In the genomic region with DNA sequence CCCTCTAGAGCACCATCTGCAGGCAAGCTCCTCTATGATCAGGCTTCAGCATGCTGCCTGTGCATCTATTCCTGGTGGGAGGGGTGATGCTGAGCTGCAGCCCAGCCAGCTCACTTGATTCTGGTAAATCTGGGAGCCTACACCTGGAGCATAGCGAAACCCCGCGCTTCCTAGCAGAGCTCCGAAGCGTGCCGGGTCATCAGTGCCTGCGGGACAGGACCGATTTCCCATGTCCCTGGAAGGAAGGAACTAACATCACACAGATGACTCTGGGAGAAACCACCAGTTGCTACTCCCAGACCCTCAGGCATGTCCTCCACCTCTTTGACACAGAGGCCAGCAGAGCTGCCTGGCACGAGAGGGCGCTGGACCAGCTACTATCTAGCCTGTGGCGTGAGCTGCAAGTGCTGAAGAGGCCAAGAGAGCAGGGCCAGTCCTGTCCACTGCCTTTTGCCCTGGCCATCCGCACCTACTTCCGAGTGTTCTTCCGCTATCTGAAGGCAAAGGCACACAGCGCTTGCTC, we compare ENCODE assay signal across 8 mouse cellular contexts. TPM values are rescaled to one million over a fixed set of nuclear protein-coding genes. Genes with fewer than 3 reads are reported as not detected.
A peak's percentile ranks its signal among the peaks of the same experiment; 100 is the strongest.
DNase-seq lines count a peak whose midpoint lies in the region.
"Not testable (repeated sequence)": the region's sequence is repeated elsewhere in the genome, so short reads cannot be mapped to it uniquely, and the experiment has no call there.
"Had no signal": no experiment of that assay in that cellular context is flagged by ENCODE, and none has a peak within 500 bp of the region (broad histone marks: within the 10 kb centered on the region; RNA-seq: fewer than 3 reads in every experiment).

A gene (plus strand): TSS at position 51 of the 523 bp plus-strand sequence.

- peak; percentile 90 for DNase-seq in cerebellum, adult 11-12 months
- DNase-seq in frontal cortex, postnatal 36 days (ENCODE audit: low spot score in 2 of 2), result peak; percentile 71 to 75
- peak; percentile 66 to 71 for DNase-seq in heart, postnatal 14 days
- peak; percentile 64 to 72 for DNase-seq in layer of hippocampus, adult 18-20 months (ENCODE audit: low spot score in 2 of 2)
- peak; percentile 64 to 65 for DNase-seq in left cerebral cortex, postnatal 36 days (ENCODE audit: low spot score in 2 of 2)
- peak; percentile 73 for DNase-seq in ovary, postnatal 14 days (ENCODE audit: low spot score)
- peak; percentile 83 to 90 for DNase-seq in thymus, adult 18-20 months

- intact Hi-C loops in heart, postnatal 14 days (cut with DNase I); left cerebral cortex, postnatal 36 days (cut with DNase I): not testable (repeated sequence)

RNA-seq across cellular contexts. Expression of the gene that starts here (rescaled TPM):
- total RNA-seq in heart, postnatal 14 days (2021), result not detected
- total RNA-seq in layer of hippocampus, adult 18-20 months (2021), result not detected
- total RNA-seq in left cerebral cortex, postnatal 36 days (2021), result not detected
- total RNA-seq: MEL had no signal

Comparison
In these comparisons a context has a peak if more than half of its experiments do, and no peak if none do; other contexts are left out.
1. Peak in every context shown above with its lines: DNase-seq.
2. Peak in DNase-seq in heart, postnatal 14 days; RNA of the gene not detected or under 1 TPM.
3. Peak in DNase-seq in layer of hippocampus, adult 18-20 months; RNA of the gene not detected or under 1 TPM.
4. Peak in DNase-seq in left cerebral cortex, postnatal 36 days; RNA of the gene not detected or under 1 TPM.